Mouse (Mus musculus) CH12.LX (cell line): ENCODE results near the gene Ints7. TPM values are rescaled to one million over a fixed set of nuclear protein-coding genes. Genes with fewer than 3 reads are reported as not detected.

ENCODE experiments used
- DNase-seq: peaks from one replicate; pipeline ENCODE4 v3.0.0-alpha.2; 2013; ENCODE audit errors: extremely low read depth
- H3K27ac ChIP-seq: 2 replicates; pipeline ENCODE4 v1.5.1; 2012; ENCODE audit warnings: low read depth, mild to moderate bottlenecking, control low read depth, moderate library complexity; ENCODE audit not compliant: insufficient read depth
- H3K27me3 ChIP-seq: replicated peaks from 2 replicates; pipeline ENCODE3; 2012; ENCODE audit warnings: inconsistent platforms
- H3K36me3 ChIP-seq, 2 experiments: replicated peaks in 1 of 2; 2 replicates each; pipeline versions ENCODE3 to v1.6.1; 2012; ENCODE audit warnings: inconsistent platforms in 1 of 2, low read length in 1 of 2, mild to moderate bottlenecking in 1 of 2, mixed read lengths in 1 of 2, moderate library complexity in 1 of 2; ENCODE audit not compliant: control insufficient read depth in 1 of 2, insufficient read depth in 1 of 2
- H3K4me1 ChIP-seq, 2 experiments: 2 replicates each; pipeline ENCODE4 v1.6.1; 2012; ENCODE audit warnings: inconsistent platforms in 1 of 2, moderate library complexity in 1 of 2; ENCODE audit not compliant: insufficient read depth in 2 of 2, control insufficient read depth in 1 of 2
- H3K4me2 ChIP-seq: 2 replicates; pipeline ENCODE4 v1.6.1; 2012; ENCODE audit warnings: low read depth, mild to moderate bottlenecking, control low read depth; ENCODE audit not compliant: poor library complexity, insufficient read depth, severe bottlenecking
- H3K4me3 ChIP-seq, 3 experiments: fragments of 150-350 bp in 1 of 3; sonication (generic) in 1 of 3; replicated peaks in 1 of 3; 2 replicates each; pipeline versions ENCODE3 to v1.5.1; 2011 to 2012; ENCODE audit warnings: low read depth in 2 of 3, low read length in 2 of 3, mild to moderate bottlenecking in 2 of 3, moderate library complexity in 2 of 3, control low read depth in 1 of 3, improper control_type of control experiment in 1 of 3, inconsistent platforms in 1 of 3, mixed read lengths in 1 of 3; ENCODE audit not compliant: poor library complexity in 1 of 3
- H3K79me2 ChIP-seq: replicated peaks from 2 replicates; pipeline ENCODE4 v1.6.1; 2012; ENCODE audit warnings: mild to moderate bottlenecking, moderate library complexity; ENCODE audit not compliant: control insufficient read depth, poor library complexity, insufficient read depth, severe bottlenecking; ENCODE audit errors: extremely low read depth
- H3K9ac ChIP-seq: 2 replicates; pipeline ENCODE4 v1.6.1; 2012; ENCODE audit warnings: low read depth, mild to moderate bottlenecking, control low read depth, moderate library complexity; ENCODE audit not compliant: insufficient read depth
- H3K9me3 ChIP-seq: replicated peaks from 2 replicates; pipeline ENCODE3; 2012; ENCODE audit warnings: low read length, inconsistent platforms, mixed read lengths
- BHLHE40 ChIP-seq: IDR thresholded peaks from 2 replicates; pipeline ENCODE4 v1.6.1; 2011; ENCODE audit warnings: mild to moderate bottlenecking, low read depth, low read length, improper control_type of control experiment
- CHD1 ChIP-seq: IDR thresholded peaks from 2 replicates; pipeline ENCODE4 v1.6.1; 2012; ENCODE audit warnings: low read depth, low read length, improper control_type of control experiment, inconsistent platforms
- E2F4 ChIP-seq: IDR thresholded peaks from 2 replicates; pipeline ENCODE4 v1.6.1; 2011; ENCODE audit warnings: low read depth, low read length, improper control_type of control experiment; ENCODE audit not compliant: insufficient replicate concordance
- ELF1 ChIP-seq: IDR thresholded peaks from 2 replicates; pipeline ENCODE4 v1.6.1; 2014; ENCODE audit warnings: low read depth, mild to moderate bottlenecking, inconsistent platforms, low read length, improper control_type of control experiment
- EP300 ChIP-seq: IDR thresholded peaks from 2 replicates; pipeline ENCODE4 v1.6.1; 2011; ENCODE audit warnings: low read length, improper control_type of control experiment
- GABPA ChIP-seq: IDR thresholded peaks from 2 replicates; pipeline ENCODE4 v1.6.1; 2012; ENCODE audit warnings: low read depth, low read length, improper control_type of control experiment, inconsistent platforms; ENCODE audit not compliant: insufficient replicate concordance
- HCFC1 ChIP-seq: IDR thresholded peaks from 2 replicates; pipeline ENCODE4 v1.6.1; 2012; ENCODE audit warnings: low read depth, mild to moderate bottlenecking, inconsistent platforms, low read length, improper control_type of control experiment
- IRF4 ChIP-seq: IDR thresholded peaks from 2 replicates; pipeline ENCODE4 v1.6.1; 2014; ENCODE audit warnings: low read depth, mild to moderate bottlenecking, inconsistent platforms, low read length, improper control_type of control experiment
- JUN ChIP-seq: IDR thresholded peaks from 2 replicates; pipeline ENCODE4 v1.6.1; 2011; ENCODE audit warnings: low read depth, mild to moderate bottlenecking, low read length, improper control_type of control experiment, moderate library complexity; ENCODE audit not compliant: insufficient read depth
- KAT2A ChIP-seq: IDR thresholded peaks from 2 replicates; pipeline ENCODE4 v1.6.1; 2012; ENCODE audit warnings: low read length, improper control_type of control experiment, inconsistent platforms; ENCODE audit not compliant: insufficient replicate concordance
- MAFK ChIP-seq: IDR thresholded peaks from 2 replicates; pipeline ENCODE4 v1.6.1; 2011; ENCODE audit warnings: low read length, improper control_type of control experiment; ENCODE audit not compliant: insufficient replicate concordance
- MAX ChIP-seq: IDR thresholded peaks from 2 replicates; pipeline ENCODE4 v1.6.1; 2011; ENCODE audit warnings: low read length, improper control_type of control experiment
- MEF2A ChIP-seq: IDR thresholded peaks from 2 replicates; pipeline ENCODE4 v1.6.1; 2014; ENCODE audit warnings: low read depth, mild to moderate bottlenecking, inconsistent platforms, low read length, improper control_type of control experiment, borderline replicate concordance
- MXI1 ChIP-seq: IDR thresholded peaks from 2 replicates; pipeline ENCODE4 v1.6.1; 2011; ENCODE audit warnings: mild to moderate bottlenecking, low read depth, low read length, improper control_type of control experiment
- MYC ChIP-seq: IDR thresholded peaks from 2 replicates; pipeline ENCODE4 v1.6.1; 2011; ENCODE audit warnings: low read depth, mild to moderate bottlenecking, improper control_type of control experiment, low read length
- NELFE ChIP-seq: IDR thresholded peaks from 2 replicates; pipeline ENCODE4 v1.6.1; 2011; ENCODE audit warnings: low read depth, low read length, improper control_type of control experiment
- POLR2A ChIP-seq: IDR thresholded peaks from 2 replicates; pipeline ENCODE4 v1.6.1; 2011; ENCODE audit warnings: low read depth, mild to moderate bottlenecking, improper control_type of control experiment, low read length
- POLR2AphosphoS2 ChIP-seq: IDR thresholded peaks from 2 replicates; pipeline ENCODE4 v1.6.1; 2011; ENCODE audit warnings: low read depth, low read length, improper control_type of control experiment
- RAD21 ChIP-seq: IDR thresholded peaks from 2 replicates; pipeline ENCODE4 v1.6.1; 2011; ENCODE audit warnings: low read depth, mild to moderate bottlenecking, low read length, improper control_type of control experiment, moderate library complexity
- RCOR1 ChIP-seq: conservative IDR thresholded peaks from 2 replicates; pipeline ENCODE4 v1.6.1; 2012; ENCODE audit warnings: low read depth, mild to moderate bottlenecking, inconsistent platforms, low read length, improper control_type of control experiment
- TBP ChIP-seq: conservative IDR thresholded peaks from 2 replicates; pipeline ENCODE4 v1.6.1; 2011; ENCODE audit warnings: low read depth, low read length, improper control_type of control experiment
- UBTF ChIP-seq: IDR thresholded peaks from 2 replicates; pipeline ENCODE4 v1.6.1; 2012; ENCODE audit warnings: low read depth, mild to moderate bottlenecking, inconsistent platforms, low read length, improper control_type of control experiment, moderate library complexity
- USF1 ChIP-seq: IDR thresholded peaks from 2 replicates; pipeline ENCODE4 v1.6.1; 2014; ENCODE audit warnings: low read depth, mild to moderate bottlenecking, inconsistent platforms, low read length, improper control_type of control experiment
- ZKSCAN1 ChIP-seq: IDR thresholded peaks from 2 replicates; pipeline ENCODE4 v1.6.1; 2012; ENCODE audit warnings: low read depth, inconsistent platforms, low read length, improper control_type of control experiment, borderline replicate concordance
- ZMIZ1 ChIP-seq: IDR thresholded peaks from 2 replicates; pipeline ENCODE4 v1.6.1; 2012; ENCODE audit warnings: low read depth, mild to moderate bottlenecking, inconsistent platforms, low read length, improper control_type of control experiment
- dilution Hi-C: fragments of 300-500 bp; cut with MboI; formaldehyde crosslinking; loops from 2 replicates; pipeline ENCODE4 v1.14.3; 2020; ENCODE audit warnings: low sequenced_read_pairs; ENCODE audit not compliant: extremely low pct_unique_long_range_greater_than_20kb, extremely low pct_ligation_motif_present
- in situ Hi-C: fragments of 300-500 bp; cut with MboI; formaldehyde crosslinking; loops from 3 replicates; pipeline ENCODE4 v1.14.3; 2019; ENCODE audit warnings: low sequenced_read_pairs, low pct_ligation_motif_present, low pct_unique_long_range_greater_than_20kb, mixed read lengths
- polyA plus RNA-seq: library from polyadenylated mRNA; unstranded; fragments of >175 nt; gene quantifications from 2 replicates; pipeline ENCODE4 v1.2.1, GENCODE M21; 2012; ENCODE audit warnings: low read depth; ENCODE audit not compliant: insufficient read length
- total RNA-seq, 2 experiments: library from RNA; depleted of rRNA; stranded (reverse); fragments of 300-350 nt in 1 of 2; fragments of >200 nt in 1 of 2; gene quantifications; 2 replicates each; pipeline ENCODE4 v1.2.3; 2012 to 2014

Ints7 gene
- total and polyA plus RNA-seq, 3 experiments: 30.4 to 58.8 (median 50.5) TPM

- TF ChIP-seq BHLHE40: no peak
- no peak for TF ChIP-seq ZMIZ1
- TF ChIP-seq KAT2A: no peak
- no peak for TF ChIP-seq POLR2A
- TF ChIP-seq MXI1: no peak
- no peak for TF ChIP-seq NELFE
- no peak for TF ChIP-seq GABPA
- TF ChIP-seq UBTF: no peak
- no peak for TF ChIP-seq MAFK
- TF ChIP-seq ZKSCAN1: no peak
- no peak for TF ChIP-seq MEF2A
- no peak for TF ChIP-seq CHD1
- TF ChIP-seq RAD21: no peak
- TF ChIP-seq MAX: no peak
- H3K27ac ChIP-seq: no peak overlapping the region
- H3K27me3 ChIP-seq: no peaks in the 10 kb centered on the region
- H3K4me1 ChIP-seq: no peaks in the 10 kb centered on the region
- no peak overlapping the region for H3K4me3 ChIP-seq
- dilution Hi-C loops: no loop called here
- no peaks in the 10 kb centered on the region for H3K9me3 ChIP-seq
- no peak for DNase-seq
- H3K4me2 ChIP-seq: no peak overlapping the region
- in situ Hi-C loops: no loop called here
- peaks cover 3% of the 10 kb centered on the region; the same call in 1 of the 2 replicates for H3K79me2 ChIP-seq
- no peak overlapping the region for H3K9ac ChIP-seq
- H3K36me3 ChIP-seq: peaks cover 45 to 77% of the 10 kb centered on the region in 2 experiments
Observed at GRCm38 (mm10) chr1:191550786-191551185, 24.6 kb upstream of the Ints7 start.

DNA sequence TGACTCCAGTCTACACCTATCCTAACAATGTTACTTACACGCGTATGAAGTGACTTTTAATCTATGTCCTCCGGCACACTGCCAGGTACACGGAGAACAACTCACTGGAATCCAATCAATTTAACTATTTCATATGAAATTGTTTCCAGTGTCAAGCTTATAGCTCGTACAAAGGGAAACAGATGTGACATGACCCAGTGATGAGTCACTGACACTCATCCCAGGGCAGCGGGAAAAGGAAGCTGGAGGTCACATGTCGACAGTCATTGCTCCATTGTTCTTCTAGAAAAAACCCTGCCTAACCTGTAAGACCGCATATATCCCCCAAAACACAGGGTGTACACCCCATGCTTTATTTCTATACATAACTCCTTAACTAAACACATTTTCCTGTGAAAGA, 18.3 kb upstream of the Ints7 start:
- in situ Hi-C loops: no loop called here
- H3K4me3 ChIP-seq: no peak overlapping the region
- H3K79me2 ChIP-seq: peaks cover 10% of the 10 kb centered on the region
- peaks cover 55 to 83% of the 10 kb centered on the region in 2 experiments for H3K36me3 ChIP-seq
- TF ChIP-seq USF1: no peak
- no peak for TF ChIP-seq CHD1
- TF ChIP-seq MEF2A: no peak
- no peak for TF ChIP-seq MYC
- TF ChIP-seq NELFE: no peak
- no peak for TF ChIP-seq RCOR1
- no peak for TF ChIP-seq POLR2AphosphoS2
- no peak for TF ChIP-seq JUN
- TF ChIP-seq TBP: no peak
- no peak for TF ChIP-seq MAX
- TF ChIP-seq ELF1: no peak
- no peak for TF ChIP-seq HCFC1
- no peak for TF ChIP-seq E2F4
- no peak for TF ChIP-seq MAFK
- no peak for TF ChIP-seq UBTF
- no peak for TF ChIP-seq POLR2A
- no peak for TF ChIP-seq IRF4
- no peak for TF ChIP-seq EP300
- TF ChIP-seq BHLHE40: no peak
- H3K4me1 ChIP-seq: no peaks in the 10 kb centered on the region
- dilution Hi-C loops: no loop called here
- no peak overlapping the region for H3K4me2 ChIP-seq
- H3K27me3 ChIP-seq: no peaks in the 10 kb centered on the region
- no peak for DNase-seq
- H3K9ac ChIP-seq: no peak overlapping the region
- H3K27ac ChIP-seq: no peak overlapping the region
- H3K9me3 ChIP-seq: no peaks in the 10 kb centered on the region
